Mouse (Mus musculus) adipocyte (in vitro differentiated cells): ENCODE results near the gene Erf.
"Not testable (repeated sequence)": the region's sequence is repeated elsewhere in the genome, so short reads cannot be mapped to it uniquely, and the experiment has no call there.

Experiments used
- DNase-seq: peaks from one replicate; pipeline ENCODE4 v3.0.0-alpha.2; 2016; ENCODE audit warnings: low spot score

Erf gene

GRCm38 (mm10) chr7:25267301-25267750 lies 16.8 kb upstream of the Erf start, which contains the start of gene Cic:
Gene Cic, plus strand, starts transcription at chr7:25267704.
- peak; percentile 98 for DNase-seq

- no peak for DNase-seq
These were observed 15.8 kb upstream of the Erf start for GRCm38 (mm10) chr7:25266180-25266962.

GRCm38 (mm10) chr7:25265743-25266142 lies 15.2 kb upstream of the Erf start:
- not testable (repeated sequence) for DNase-seq

GRCm38 (mm10) chr7:25263968-25264870 lies 13.7 kb upstream of the Erf start:
- DNase-seq: no peak

- no peak for DNase-seq
These were observed 11.3 kb upstream of the Erf start for GRCm38 (mm10) chr7:25261896-25262295.

- DNase-seq: no peak
These were observed 1.3 kb upstream of the Erf start for GRCm38 (mm10) chr7:25251822-25252221.

GRCm38 (mm10) chr7:25251071-25251791 lies 670 bp upstream of the Erf start:
- peak; percentile 28 for DNase-seq

- DNase-seq: peak; percentile 65
These were observed 1.0 kb downstream of the Erf start for GRCm38 (mm10) chr7:25249314-25250140.

- DNase-seq: no peak
These were observed 1.7 kb downstream of the Erf start for GRCm38 (mm10) chr7:25248846-25249313.

GRCm38 (mm10) chr7:25248018-25248647 lies 2.4 kb downstream of the Erf start:
- no peak for DNase-seq

- DNase-seq: no peak
These were observed 3.1 kb downstream of the Erf start for GRCm38 (mm10) chr7:25247498-25247897.

GRCm38 (mm10) chr7:25246759-25247137 lies 3.8 kb downstream of the Erf start:
- DNase-seq: no peak

GRCm38 (mm10) chr7:25246079-25246758 lies 4.3 kb downstream of the Erf start:
- DNase-seq: no peak

- no peak for DNase-seq
These were observed 5.8 kb downstream of the Erf start for GRCm38 (mm10) chr7:25244562-25245369.

GRCm38 (mm10) chr7:25243361-25243760 lies 7.2 kb downstream of the Erf start:
- no peak for DNase-seq

- peak; percentile 63 for DNase-seq
These were observed 9.5 kb downstream of the Erf start for GRCm38 (mm10) chr7:25241062-25241461.

- DNase-seq: no peak
These were observed 9.9 kb downstream of the Erf start for GRCm38 (mm10) chr7:25240631-25241030.

- peak; percentile 86 for DNase-seq
These were observed 11.5 kb downstream of the Erf start for GRCm38 (mm10) chr7:25238829-25239623.
